Mouse (Mus musculus) cerebellum, adult 2 months (tissue): ENCODE results near the gene Tas2r115. TPM values are rescaled to one million over a fixed set of nuclear protein-coding genes. Genes with fewer than 3 reads are reported as not detected.
"Not testable (repeated sequence)": the region's sequence is repeated elsewhere in the genome, so short reads cannot be mapped to it uniquely, and the experiment has no call there.

Source experiments
- DNase-seq, 2 experiments: peaks; one replicate each; pipeline ENCODE4 v3.0.0; 2021
- H3K27ac ChIP-seq: fragments of 200-500 bp; 2 replicates; pipeline ENCODE4 v1.5.1; 2012; ENCODE audit warnings: low read length, control low read depth, inconsistent platforms; ENCODE audit not compliant: insufficient read depth
- H3K27me3 ChIP-seq: fragments of 200-500 bp; 2 replicates; pipeline ENCODE4 v1.6.1; 2012; ENCODE audit warnings: inconsistent platforms, mild to moderate bottlenecking, low read length, moderate library complexity; ENCODE audit not compliant: control insufficient read depth, insufficient read depth
- H3K4me1 ChIP-seq: fragments of 200-500 bp; 2 replicates; pipeline ENCODE4 v1.6.1; 2011; ENCODE audit warnings: low read length; ENCODE audit not compliant: control insufficient read depth, insufficient read depth
- H3K4me3 ChIP-seq: fragments of 200-500 bp; replicated peaks from 2 replicates; pipeline ENCODE3; 2011; ENCODE audit warnings: mild to moderate bottlenecking, low read depth, low read length, control low read depth; ENCODE audit not compliant: insufficient read depth
- CTCF ChIP-seq: fragments of 200-500 bp; IDR thresholded peaks from 2 replicates; pipeline ENCODE4 v1.5.1; 2011; ENCODE audit warnings: low read depth, mild to moderate bottlenecking, control low read depth, low read length, moderate library complexity, borderline replicate concordance; ENCODE audit not compliant: insufficient read depth
- POLR2A ChIP-seq: fragments of 200-500 bp; IDR thresholded peaks from 2 replicates; pipeline ENCODE4 v1.6.1; 2011; ENCODE audit warnings: low read length, control low read depth, borderline replicate concordance; ENCODE audit not compliant: insufficient read depth
- WGBS: fragments of 180-500 bp; shearing (Covaris S2); methylation state at CpG from one replicate; pipeline ENCODE4 v1.1.7; 2018; 5-methylcytosine and 5-hydroxymethylcytosine counted together
- polyA plus RNA-seq: library from polyadenylated mRNA; depleted of rRNA; stranded (reverse); fragments of >200 nt; gene quantifications from 2 replicates; pipeline ENCODE4 v1.2.3, GENCODE M21; 2012; rRNA removed

The Tas2r115 gene
- not detected in 2 replicates for polyA plus RNA-seq

GRCm38 (mm10) chr6:132737935-132738334 lies at the start of gene Tas2r115:
Tas2r115 (minus strand) TSS chr6:132738035.
- no peak for DNase-seq
- WGBS: 61% methylated on average over 2 of the region's 2 CpGs
- no peaks in the 10 kb centered on the region for H3K4me1 ChIP-seq
- no peaks in the 10 kb centered on the region for H3K27me3 ChIP-seq
- H3K27ac ChIP-seq: no peak within 1 kb of the TSS
- no peak within 1 kb of the TSS for H3K4me3 ChIP-seq
- TF ChIP-seq CTCF: no peak
- no peak for TF ChIP-seq POLR2A

- Histone ChIP-seq H3K27me3 (no peaks in the 10 kb centered on the region), H3K4me3 (no peak within 1 kb of the TSS), H3K27ac (no peak within 1 kb of the TSS), H3K4me1 (no peaks in the 10 kb centered on the region)
- DNase-seq: no peak
- TF ChIP-seq POLR2A: no peak
- TF ChIP-seq CTCF: no peak
Measured at GRCm38 (mm10) chr6:132778062-132778461, 40.2 kb upstream of the Tas2r115 start, which contains the start of gene Tas2r136. Tas2r136 (minus strand) TSS chr6:132778162.

- TF ChIP-seq POLR2A: no peak
- Histone ChIP-seq H3K27me3 (no peaks in the 10 kb centered on the region), H3K27ac (no peak within 1 kb of the TSS), H3K4me1 (no peaks in the 10 kb centered on the region), H3K4me3 (no peak within 1 kb of the TSS)
- 96% methylated on average over 2 of the region's 2 CpGs for WGBS
- no peak for DNase-seq
Measured at GRCm38 (mm10) chr6:132761831-132762230, 24.0 kb upstream of the Tas2r115 start, which contains the start of gene Tas2r102. Tas2r102 (plus strand) TSS chr6:132762131.

- WGBS: 68% methylated on average over 1 of the region's 1 CpGs
- no peak for DNase-seq
Measured at GRCm38 (mm10) chr6:132754430-132754829, 16.6 kb upstream of the Tas2r115 start, which contains the start of gene Tas2r124. Tas2r124 (plus strand) TSS chr6:132754730.

GRCm38 (mm10) chr6:132750206-132750605 lies 12.4 kb upstream of the Tas2r115 start:
- H3K4me1 ChIP-seq: no peaks in the 10 kb centered on the region
- no peaks in the 10 kb centered on the region for H3K27me3 ChIP-seq
- WGBS: 81% methylated on average over 2 of the region's 2 CpGs
- no peak for DNase-seq
- H3K4me3 ChIP-seq: no peak overlapping the region
- H3K27ac ChIP-seq: no peak overlapping the region
- TF ChIP-seq CTCF: no peak
- TF ChIP-seq POLR2A: no peak

More at GRCm38 (mm10) chr6:132754430-132754829, 16.6 kb upstream of the Tas2r115 start, which contains the start of gene Tas2r124:
- Histone ChIP-seq H3K4me1 (no peaks in the 10 kb centered on the region), H3K27me3 (no peaks in the 10 kb centered on the region), H3K27ac (no peak within 1 kb of the TSS), H3K4me3 (no peak within 1 kb of the TSS)
- TF ChIP-seq CTCF (no peak), POLR2A (no peak)

GRCm38 (mm10) chr6:132711828-132712227 lies 26.0 kb downstream of the Tas2r115 start, which contains the start of gene Tas2r122:
Tas2r122 (minus strand) TSS chr6:132711928.
- Histone ChIP-seq H3K4me1 (no peaks in the 10 kb centered on the region), H3K27ac (no peak within 1 kb of the TSS), H3K4me3 (no peak within 1 kb of the TSS), H3K27me3 (no peaks in the 10 kb centered on the region)
- WGBS: 68% methylated on average over 3 of the region's 3 CpGs
- TF ChIP-seq CTCF (no peak), POLR2A (no peak)
- no peak for DNase-seq

GRCm38 (mm10) chr6:132700907-132701306 lies 36.9 kb downstream of the Tas2r115 start, which contains the start of gene Tas2r121:
Tas2r121 (minus strand) TSS chr6:132701007.
- no peaks in the 10 kb centered on the region for H3K27me3 ChIP-seq
- DNase-seq: no peak
- no peak for TF ChIP-seq POLR2A
- TF ChIP-seq CTCF: no peak
- no peak within 1 kb of the TSS for H3K27ac ChIP-seq
- H3K4me3 ChIP-seq: no peak within 1 kb of the TSS
- no peaks in the 10 kb centered on the region for H3K4me1 ChIP-seq
- 59% methylated on average over 1 of the region's 1 CpGs for WGBS

- not testable (repeated sequence) for H3K27ac ChIP-seq, DNase-seq, H3K4me1 ChIP-seq, H3K4me3 ChIP-seq, H3K27me3 ChIP-seq
- WGBS: 78% methylated on average over 7 of the region's 7 CpGs
Measured at GRCm38 (mm10) chr6:132691596-132691995, 46.2 kb downstream of the Tas2r115 start.

Other genes with a start within 250 kb of the Tas2r115 start
- not detected in 2 replicates for gene Prh1, start 168.2 kb downstream of the Tas2r115 start, polyA plus RNA-seq
- gene Prp2, start 142.1 kb downstream of the Tas2r115 start, polyA plus RNA-seq: not detected in 2 replicates
- not detected in 2 replicates for gene A630073D07Rik, start 86.5 kb downstream of the Tas2r115 start, polyA plus RNA-seq
- not detected in 2 replicates for gene Tas2r120, start 81.1 kb downstream of the Tas2r115 start, polyA plus RNA-seq
- not detected in 2 replicates for gene Tas2r121, start 37.0 kb downstream of the Tas2r115 start, polyA plus RNA-seq
- gene Tas2r122, start 26.1 kb downstream of the Tas2r115 start, polyA plus RNA-seq: not detected in 2 replicates
- not detected in 2 replicates for gene Tas2r124, start 16.7 kb upstream of the Tas2r115 start, polyA plus RNA-seq
- not detected in 2 replicates for gene Tas2r102, start 24.1 kb upstream of the Tas2r115 start, polyA plus RNA-seq
- not detected in 2 replicates for gene Tas2r136, start 40.1 kb upstream of the Tas2r115 start, polyA plus RNA-seq
- not detected in 2 replicates for gene Tas2r117, start 64.8 kb upstream of the Tas2r115 start, polyA plus RNA-seq
- gene Tas2r123, start 109.1 kb upstream of the Tas2r115 start, polyA plus RNA-seq: not detected in 2 replicates
- not detected in 2 replicates for gene Tas2r116, start 117.4 kb upstream of the Tas2r115 start, polyA plus RNA-seq
- gene Tas2r110, start 130.0 kb upstream of the Tas2r115 start, polyA plus RNA-seq: not detected in 2 replicates
- not detected in 2 replicates for gene Tas2r113, start 155.0 kb upstream of the Tas2r115 start, polyA plus RNA-seq
- gene Tas2r125, start 171.6 kb upstream of the Tas2r115 start, polyA plus RNA-seq: not detected in 2 replicates
- gene Tas2r129, start 213.1 kb upstream of the Tas2r115 start, polyA plus RNA-seq: not detected in 2 replicates
- not detected in 2 replicates for gene Tas2r131, start 219.9 kb upstream of the Tas2r115 start, polyA plus RNA-seq
- gene Tas2r109, start 242.9 kb upstream of the Tas2r115 start, polyA plus RNA-seq: not detected in 2 replicates